Mouse (Mus musculus): ENCODE results near the gene Ppfia1.

- TF ChIP-seq CTCF (IDR thresholded peaks at IDR 0.05; ENCODE audit: extremely low read depth, insufficient read depth, low read length) (no peak), POLR2A (IDR thresholded peaks at IDR 0.05; ENCODE audit: extremely low read depth, insufficient read depth, low read length) (no peak)
Observed at GRCm38 (mm10) chr7:144562016-144562415, 8.5 kb upstream of the Ppfia1 start.

Data from cortical plate, adult 2 months (tissue).